Mouse (Mus musculus) liver, adult 2 months (tissue): ENCODE data around the gene Efna4. TPM values are rescaled to one million over a fixed set of nuclear protein-coding genes. Genes with fewer than 3 reads are reported as not detected.

Source experiments
- DNase-seq: peaks from one replicate; pipeline ENCODE4 v3.0.0-alpha.2; 2011; ENCODE audit warnings: low read depth, low spot score; ENCODE audit errors: extremely low read depth
- H3K27ac ChIP-seq: fragments of 200-500 bp; replicated peaks from 2 replicates; pipeline ENCODE4 v1.5.1; 2012; ENCODE audit warnings: low read depth, mild to moderate bottlenecking, control low read depth, inconsistent platforms, low read length; ENCODE audit not compliant: insufficient read depth
- H3K27me3 ChIP-seq: fragments of 200-500 bp; 2 replicates; pipeline ENCODE4 v1.6.1; 2012; ENCODE audit warnings: mild to moderate bottlenecking, moderate library complexity, low read length, inconsistent platforms; ENCODE audit not compliant: control insufficient read depth, insufficient read depth
- H3K36me3 ChIP-seq: fragments of 200-500 bp; 2 replicates; pipeline ENCODE4 v1.6.1; 2012; ENCODE audit warnings: low read length, inconsistent platforms; ENCODE audit not compliant: control insufficient read depth, insufficient read depth
- H3K4me1 ChIP-seq: fragments of 200-500 bp; 2 replicates; pipeline ENCODE4 v1.6.1; 2011; ENCODE audit warnings: low read length; ENCODE audit not compliant: control insufficient read depth, insufficient read depth
- H3K4me3 ChIP-seq: fragments of 200-500 bp; 2 replicates; pipeline ENCODE4 v1.5.1; 2011; ENCODE audit warnings: low read depth, mild to moderate bottlenecking, control low read depth, low read length, moderate library complexity; ENCODE audit not compliant: insufficient read depth
- H3K79me2 ChIP-seq: fragments of 200-500 bp; 2 replicates; pipeline ENCODE4 v1.6.1; 2012; ENCODE audit warnings: inconsistent platforms, mild to moderate bottlenecking, low read length, moderate library complexity; ENCODE audit not compliant: control insufficient read depth, insufficient read depth
- H3K9ac ChIP-seq: fragments of 200-500 bp; 2 replicates; pipeline ENCODE4 v1.6.1; 2012; ENCODE audit warnings: low read depth, mild to moderate bottlenecking, control low read depth, inconsistent platforms, low read length
- CTCF ChIP-seq: fragments of 200-500 bp; IDR thresholded peaks from 2 replicates; pipeline ENCODE4 v1.5.1; 2011; ENCODE audit warnings: low read depth, low read length, control low read depth
- POLR2A ChIP-seq: fragments of 200-500 bp; IDR thresholded peaks from 2 replicates; pipeline ENCODE4 v1.6.1; 2011; ENCODE audit warnings: low read length, control low read depth; ENCODE audit not compliant: insufficient read depth; ENCODE audit errors: extremely low read depth
- WGBS: fragments of 180-500 bp; shearing (Covaris S2); methylation state at CpG from one replicate; pipeline ENCODE4 v1.1.7; 2018; 5-methylcytosine and 5-hydroxymethylcytosine counted together
- polyA plus RNA-seq: library from polyadenylated mRNA; depleted of rRNA; stranded (reverse); fragments of >200 nt; gene quantifications from 2 replicates; pipeline ENCODE4 v1.2.3, GENCODE M21; 2012
- total RNA-seq: library from RNA; depleted of rRNA; stranded (reverse); fragments of >200 nt; gene quantifications from 2 replicates; pipeline ENCODE4 v1.2.3, GENCODE M21; 2014

The Efna4 gene
- total and polyA plus RNA-seq, 2 experiments: 0.06 TPM; not detected in 1

GRCm38 (mm10) chr3:89322514-89323165, 15.2 kb downstream of the Efna4 start, which contains the start of gene Efna3:
Efna3 (minus strand) TSS chr3:89322965.
- no peaks in the 10 kb centered on the region for H3K36me3 ChIP-seq
- no peaks in the 10 kb centered on the region for H3K79me2 ChIP-seq
- WGBS: 3% methylated on average over 53 of the region's 53 CpGs
- no peak for DNase-seq
- no peak for TF ChIP-seq POLR2A
- TF ChIP-seq CTCF: no peak
- H3K27ac ChIP-seq: no peak within 1 kb of the TSS
- peak within 1 kb of the TSS; percentile 42; the same call in 1 of the 2 replicates for H3K4me3 ChIP-seq
- H3K27me3 ChIP-seq: peaks cover 46% of the 10 kb centered on the region
- peaks cover 17% of the 10 kb centered on the region for H3K4me1 ChIP-seq
- H3K9ac ChIP-seq: peak within 1 kb of the TSS; percentile 40

- no peak for TF ChIP-seq CTCF
- TF ChIP-seq POLR2A: no peak
- H3K36me3 ChIP-seq: no peaks in the 10 kb centered on the region
- no peaks in the 10 kb centered on the region for H3K79me2 ChIP-seq
- WGBS: 4% methylated on average over 14 of the region's 14 CpGs
- no peak overlapping the region; the same call in 1 of the 2 replicates for H3K9ac ChIP-seq
- peaks cover 46% of the 10 kb centered on the region for H3K27me3 ChIP-seq
- H3K27ac ChIP-seq: no peak overlapping the region
- no peak for DNase-seq
- H3K4me3 ChIP-seq: peak overlapping the region; percentile 42; the same call in 1 of the 2 replicates
- peaks cover 17% of the 10 kb centered on the region for H3K4me1 ChIP-seq
Observed at GRCm38 (mm10) chr3:89322131-89322500, 15.7 kb downstream of the Efna4 start.

- DNase-seq: no peak
- no peaks in the 10 kb centered on the region for H3K36me3 ChIP-seq
- H3K27ac ChIP-seq: no peak overlapping the region
- peaks cover 46% of the 10 kb centered on the region for H3K27me3 ChIP-seq
- no peaks in the 10 kb centered on the region for H3K79me2 ChIP-seq
- peak overlapping the region; percentile 16; the same call in 1 of the 2 replicates for H3K4me3 ChIP-seq
- H3K4me1 ChIP-seq: peaks cover 18% of the 10 kb centered on the region
- H3K9ac ChIP-seq: no peak overlapping the region
- 2% methylated on average over 65 of the region's 66 CpGs for WGBS
- TF ChIP-seq POLR2A (no peak), CTCF (no peak)
Observed at GRCm38 (mm10) chr3:89321183-89322130, 16.4 kb downstream of the Efna4 start.

- H3K4me3 ChIP-seq: peak overlapping the region; percentile 0; the same call in 1 of the 2 replicates
- DNase-seq: no peak
- no peaks in the 10 kb centered on the region for H3K79me2 ChIP-seq
- TF ChIP-seq POLR2A (no peak), CTCF (no peak)
- H3K9ac ChIP-seq: no peak overlapping the region
- peaks cover 21% of the 10 kb centered on the region for H3K4me1 ChIP-seq
- no peak overlapping the region for H3K27ac ChIP-seq
- WGBS: 3% methylated on average over 38 of the region's 41 CpGs
- peaks cover 46% of the 10 kb centered on the region for H3K27me3 ChIP-seq
- no peaks in the 10 kb centered on the region for H3K36me3 ChIP-seq
Observed at GRCm38 (mm10) chr3:89320581-89321182, 17.1 kb downstream of the Efna4 start.

GRCm38 (mm10) chr3:89319591-89320350, 18.1 kb downstream of the Efna4 start:
- DNase-seq: no peak
- no peak overlapping the region for H3K27ac ChIP-seq
- H3K9ac ChIP-seq: no peak overlapping the region

More at GRCm38 (mm10) chr3:89319591-89320350, 18.1 kb downstream of the Efna4 start:
- TF ChIP-seq CTCF: no peak
- no peak for TF ChIP-seq POLR2A
- H3K4me3 ChIP-seq: no peak overlapping the region
- WGBS: 4% methylated on average over 58 of the region's 58 CpGs
- peaks cover 46% of the 10 kb centered on the region for H3K27me3 ChIP-seq
- peaks cover 21% of the 10 kb centered on the region for H3K4me1 ChIP-seq
- H3K79me2 ChIP-seq: no peaks in the 10 kb centered on the region
- no peaks in the 10 kb centered on the region for H3K36me3 ChIP-seq
